Comparison of ENCODE assay signal across 9 mouse cellular contexts in genomic region chr9:100301613-100302012, GRCm38 (mm10).
DNase-seq lines count a peak whose midpoint lies in the region; ATAC-seq lines count a peak whose summit lies in the region.
"Had no signal": no experiment of that assay in that cellular context is flagged by ENCODE, and none has a peak within 500 bp of the region (broad histone marks: within the 10 kb centered on the region; RNA-seq: fewer than 3 reads in every experiment).

No protein-coding gene starts in this region.

- H3K36me3 ChIP-seq in limb, embryonic 11.5 days (ENCODE audit: control insufficient read depth, insufficient read depth, low read length): no peaks in the 10 kb centered on the region
- H3K36me3 ChIP-seq: neural tube, embryonic 13.5 days had no signal

- no peaks in the 10 kb centered on the region for H3K4me1 ChIP-seq in limb, embryonic 11.5 days (ENCODE audit: control insufficient read depth, insufficient read depth, low read length)

- no peak overlapping the region for H3K4me3 ChIP-seq in limb, embryonic 11.5 days (ENCODE audit: low read depth, low read length)
- H3K4me3 ChIP-seq: neural tube, embryonic 13.5 days had no signal

- no peak overlapping the region for H3K9ac ChIP-seq in limb, embryonic 11.5 days (ENCODE audit: low read length)
- H3K9ac ChIP-seq: neural tube, embryonic 13.5 days had no signal

- ATAC-seq in limb, embryonic 11.5 days (ENCODE audit: insufficient number of reproducible peaks, low FRiP score, low TSS enrichment, low read depth): no peak
- ATAC-seq in monocyte, adult 5-6 weeks (replicated peaks; ENCODE audit: insufficient number of reproducible peaks, low FRiP score, low TSS enrichment, poor library complexity, severe bottlenecking): no peak
- ATAC-seq in activated CD4-positive, CD25-positive, alpha-beta regulatory T cell, adult 4 months: no peak

- no peaks in the 10 kb centered on the region for H3K9me3 ChIP-seq in limb, embryonic 11.5 days (ENCODE audit: control insufficient read depth, low read length)
- H3K9me3 ChIP-seq: neural tube, embryonic 13.5 days had no signal

- H3K4me2 ChIP-seq in limb, embryonic 11.5 days (ENCODE audit: low read depth, severe bottlenecking): no peak overlapping the region
- H3K4me2 ChIP-seq: neural tube, embryonic 13.5 days had no signal

- peak; percentile 1 for DNase-seq in cerebellum, adult 11 months
- no peak for DNase-seq in cerebellum, adult 11-12 months
- DNase-seq in layer of hippocampus, adult 11-12 months (ENCODE audit: low spot score): peak; percentile 41
- no peak for DNase-seq in layer of hippocampus, adult 9-10 months (ENCODE audit: low spot score)
- DNase-seq in NIH3T3 (ENCODE audit: low read depth): peak; percentile 12
- peak; percentile 32 for DNase-seq in limb, embryonic 11.5 days (ENCODE audit: low spot score)

- 61% methylated on average over 12 of the region's 12 CpGs for WGBS in limb, embryonic 11.5 days

- no peaks in the 10 kb centered on the region for H3K27me3 ChIP-seq in limb, embryonic 11.5 days (ENCODE audit: control insufficient read depth, insufficient read depth, low read length)

- H3K27ac ChIP-seq in limb, embryonic 11.5 days (replicated peaks; ENCODE audit: low read depth, low read length): no peak overlapping the region
- H3K27ac ChIP-seq: neural tube, embryonic 13.5 days had no signal

Comparison
In these comparisons a context has a peak if more than half of its experiments do, and no peak if none do; other contexts are left out.
1. DNase-seq: peak in cerebellum, adult 11 months (single experiment), layer of hippocampus, adult 11-12 months (single experiment), NIH3T3 (single experiment) and limb, embryonic 11.5 days (single experiment); none in cerebellum, adult 11-12 months (single experiment) and layer of hippocampus, adult 9-10 months (single experiment).